Mouse (Mus musculus): ENCODE data around the gene Cys1. TPM values are rescaled to one million over a fixed set of nuclear protein-coding genes. Genes with fewer than 3 reads are reported as not detected.
A peak's percentile ranks its signal among the peaks of the same experiment; 100 is the strongest.
"Not testable (repeated sequence)": the region's sequence is repeated elsewhere in the genome, so short reads cannot be mapped to it uniquely, and the experiment has no call there.

Cys1 gene
- polyA plus RNA-seq, 1 experiment from 2014 or later: 0.66 TPM

- peaks cover 7% of the 10 kb centered on the region for H3K4me1 ChIP-seq (ENCODE audit: control insufficient read depth, insufficient read depth, low read length)
- H3K9ac ChIP-seq (ENCODE audit: low read depth, low read length): no peak overlapping the region
- H3K27me3 ChIP-seq (ENCODE audit: control insufficient read depth, insufficient read depth, low read length): no peaks in the 10 kb centered on the region
- H3K4me2 ChIP-seq: peak overlapping the region; percentile 24; the same call in 1 of the 2 replicates
- H3K27ac ChIP-seq (ENCODE audit: low read depth, low read length): peak overlapping the region; percentile 15; the same call in 1 of the 2 replicates
- WGBS (ENCODE audit: insufficient replicate concordance): 61% methylated on average over 6 of the region's 6 CpGs
- no peaks in the 10 kb centered on the region for H3K36me3 ChIP-seq (ENCODE audit: control insufficient read depth, insufficient read depth, low read length)
- no peak overlapping the region for H3K4me3 ChIP-seq (ENCODE audit: low read depth, low read length)
- ATAC-seq (replicated peaks; ENCODE audit: insufficient number of reproducible peaks, low FRiP score, low TSS enrichment): no peak
- H3K9me3 ChIP-seq (replicated peaks; ENCODE audit: control insufficient read depth, low read length): no peaks in the 10 kb centered on the region
These were observed 35.7 kb downstream of the Cys1 start for GRCm38 (mm10) chr12:24645901-24646300.

GRCm38 (mm10) chr12:24644125-24644571, 37.5 kb downstream of the Cys1 start:
- peak overlapping the region; percentile 60; the same call in 1 of the 2 replicates for H3K27ac ChIP-seq (ENCODE audit: low read depth, low read length)
- no peaks in the 10 kb centered on the region for H3K36me3 ChIP-seq (ENCODE audit: control insufficient read depth, insufficient read depth, low read length)
- H3K9ac ChIP-seq (ENCODE audit: low read depth, low read length): no peak overlapping the region
- H3K4me3 ChIP-seq (ENCODE audit: low read depth, low read length): no peak overlapping the region
- H3K27me3 ChIP-seq (ENCODE audit: control insufficient read depth, insufficient read depth, low read length): no peaks in the 10 kb centered on the region
- WGBS (ENCODE audit: insufficient replicate concordance): 33% methylated on average over 1 of the region's 1 CpGs
- peak; percentile 83 for ATAC-seq (replicated peaks; ENCODE audit: insufficient number of reproducible peaks, low FRiP score, low TSS enrichment)
- no peaks in the 10 kb centered on the region for H3K9me3 ChIP-seq (replicated peaks; ENCODE audit: control insufficient read depth, low read length)
- no peaks in the 10 kb centered on the region for H3K4me1 ChIP-seq (ENCODE audit: control insufficient read depth, insufficient read depth, low read length)
- H3K4me2 ChIP-seq: no peak overlapping the region

GRCm38 (mm10) chr12:24642370-24642802, 39.2 kb downstream of the Cys1 start:
- Histone ChIP-seq H3K9ac (ENCODE audit: low read depth, low read length) (no peak overlapping the region), H3K36me3 (ENCODE audit: control insufficient read depth, insufficient read depth, low read length) (no peaks in the 10 kb centered on the region), H3K27ac (ENCODE audit: low read depth, low read length) (no peak overlapping the region), H3K4me3 (ENCODE audit: low read depth, low read length) (no peak overlapping the region), H3K4me1 (ENCODE audit: control insufficient read depth, insufficient read depth, low read length) (no peaks in the 10 kb centered on the region), H3K9me3 (replicated peaks; ENCODE audit: control insufficient read depth, low read length) (no peaks in the 10 kb centered on the region), H3K4me2 (no peak overlapping the region), H3K27me3 (ENCODE audit: control insufficient read depth, insufficient read depth, low read length) (no peaks in the 10 kb centered on the region)
- 74% methylated on average over 4 of the region's 4 CpGs for WGBS (ENCODE audit: insufficient replicate concordance)
- no peak for ATAC-seq (replicated peaks; ENCODE audit: insufficient number of reproducible peaks, low FRiP score, low TSS enrichment)

DNA sequence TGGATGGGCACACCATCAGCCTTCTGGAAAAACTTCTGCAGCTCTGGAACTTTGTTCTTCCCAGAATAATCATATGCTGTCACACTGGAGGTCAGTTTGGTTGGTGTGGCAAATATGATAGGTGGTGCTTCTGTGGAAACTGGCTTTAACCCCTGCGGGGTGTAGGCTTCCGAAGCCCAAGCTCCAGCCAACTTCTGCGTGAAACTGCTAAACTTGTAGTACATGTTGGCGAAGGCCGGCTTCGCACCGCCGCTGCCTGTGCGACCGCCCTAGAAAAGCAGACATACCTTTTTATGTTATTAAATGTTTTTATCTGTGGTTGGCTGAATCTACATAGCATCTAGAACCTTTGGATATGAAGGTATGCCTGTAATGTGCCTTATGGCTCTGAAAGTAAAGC, 42.8 kb downstream of the Cys1 start:
- H3K4me1 ChIP-seq (ENCODE audit: control insufficient read depth, insufficient read depth, low read length); H3K9ac ChIP-seq (ENCODE audit: low read depth, low read length); H3K4me2 ChIP-seq; H3K27ac ChIP-seq (ENCODE audit: low read depth, low read length); H3K27me3 ChIP-seq (ENCODE audit: control insufficient read depth, insufficient read depth, low read length); H3K36me3 ChIP-seq (ENCODE audit: control insufficient read depth, insufficient read depth, low read length); H3K4me3 ChIP-seq (ENCODE audit: low read depth, low read length); ATAC-seq (replicated peaks; ENCODE audit: insufficient number of reproducible peaks, low FRiP score, low TSS enrichment); H3K9me3 ChIP-seq (replicated peaks; ENCODE audit: control insufficient read depth, low read length): not testable (repeated sequence)
- 93% methylated on average over 10 of the region's 10 CpGs for WGBS (ENCODE audit: insufficient replicate concordance)

GRCm38 (mm10) chr12:24634648-24635047, 47.0 kb downstream of the Cys1 start:
- WGBS (ENCODE audit: insufficient replicate concordance): 85% methylated on average over 3 of the region's 3 CpGs
- Histone ChIP-seq H3K9me3 (replicated peaks; ENCODE audit: control insufficient read depth, low read length) (no peaks in the 10 kb centered on the region), H3K4me3 (ENCODE audit: low read depth, low read length) (no peak overlapping the region), H3K27ac (ENCODE audit: low read depth, low read length) (no peak overlapping the region), H3K9ac (ENCODE audit: low read depth, low read length) (no peak overlapping the region), H3K27me3 (ENCODE audit: control insufficient read depth, insufficient read depth, low read length) (no peaks in the 10 kb centered on the region), H3K36me3 (ENCODE audit: control insufficient read depth, insufficient read depth, low read length) (no peaks in the 10 kb centered on the region), H3K4me2 (no peak overlapping the region), H3K4me1 (ENCODE audit: control insufficient read depth, insufficient read depth, low read length) (peaks cover 13% of the 10 kb centered on the region)
- no peak for ATAC-seq (replicated peaks; ENCODE audit: insufficient number of reproducible peaks, low FRiP score, low TSS enrichment)

DNA sequence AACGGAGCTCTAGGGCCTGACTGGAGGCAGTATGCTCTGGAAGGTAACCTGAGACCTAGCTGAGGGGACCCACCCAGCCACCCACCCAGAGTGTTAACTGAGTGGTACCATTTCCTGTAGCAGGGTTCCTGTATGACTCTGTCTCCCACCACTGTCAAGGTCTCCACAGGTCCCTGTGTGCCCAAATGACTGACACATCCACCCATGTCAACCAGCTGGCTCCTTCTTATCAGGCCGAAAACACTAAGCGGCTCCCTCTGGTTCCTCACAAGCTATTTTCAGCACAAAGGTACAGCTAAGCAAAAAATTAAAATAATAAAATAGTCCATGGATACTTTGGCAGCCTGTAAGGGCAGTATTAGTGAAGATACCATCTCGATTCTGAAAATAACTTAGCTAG, 47.4 kb downstream of the Cys1 start:
- Histone ChIP-seq H3K9me3 (replicated peaks; ENCODE audit: control insufficient read depth, low read length) (no peaks in the 10 kb centered on the region), H3K27ac (ENCODE audit: low read depth, low read length) (no peak overlapping the region), H3K4me2 (no peak overlapping the region), H3K27me3 (ENCODE audit: control insufficient read depth, insufficient read depth, low read length) (no peaks in the 10 kb centered on the region), H3K4me3 (ENCODE audit: low read depth, low read length) (no peak overlapping the region), H3K4me1 (ENCODE audit: control insufficient read depth, insufficient read depth, low read length) (peaks cover 13% of the 10 kb centered on the region), H3K9ac (ENCODE audit: low read depth, low read length) (no peak overlapping the region), H3K36me3 (ENCODE audit: control insufficient read depth, insufficient read depth, low read length) (no peaks in the 10 kb centered on the region)
- ATAC-seq (replicated peaks; ENCODE audit: insufficient number of reproducible peaks, low FRiP score, low TSS enrichment): no peak
- 53% methylated on average over 4 of the region's 4 CpGs for whole genome bisulfite sequencing (ENCODE audit: insufficient replicate concordance)

DNA sequence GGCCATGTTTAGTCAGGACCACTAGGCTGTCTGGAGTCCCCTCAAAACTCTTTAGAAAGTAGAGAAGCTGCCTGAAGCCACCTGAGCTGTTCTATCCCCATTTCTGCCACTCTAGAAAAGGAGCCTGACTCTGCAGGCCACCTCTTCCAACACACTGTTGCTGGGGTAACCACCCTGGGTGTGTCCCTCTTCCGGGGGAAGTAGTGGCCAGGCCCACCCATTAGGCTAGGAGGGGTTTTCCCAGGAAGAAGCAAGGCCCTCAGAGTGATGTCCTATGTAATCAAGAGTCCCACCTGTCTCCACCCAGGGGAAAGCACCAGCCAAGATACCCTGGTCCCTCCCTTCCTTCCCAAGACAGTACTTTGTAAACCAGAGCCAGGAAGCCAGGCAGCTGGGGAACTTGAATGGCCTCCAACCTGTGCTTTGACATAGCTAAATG, 47.8 kb downstream of the Cys1 start:
- 80% methylated on average over 1 of the region's 1 CpGs for WGBS (ENCODE audit: insufficient replicate concordance)
- no peak overlapping the region for H3K9ac ChIP-seq (ENCODE audit: low read depth, low read length)

DNA sequence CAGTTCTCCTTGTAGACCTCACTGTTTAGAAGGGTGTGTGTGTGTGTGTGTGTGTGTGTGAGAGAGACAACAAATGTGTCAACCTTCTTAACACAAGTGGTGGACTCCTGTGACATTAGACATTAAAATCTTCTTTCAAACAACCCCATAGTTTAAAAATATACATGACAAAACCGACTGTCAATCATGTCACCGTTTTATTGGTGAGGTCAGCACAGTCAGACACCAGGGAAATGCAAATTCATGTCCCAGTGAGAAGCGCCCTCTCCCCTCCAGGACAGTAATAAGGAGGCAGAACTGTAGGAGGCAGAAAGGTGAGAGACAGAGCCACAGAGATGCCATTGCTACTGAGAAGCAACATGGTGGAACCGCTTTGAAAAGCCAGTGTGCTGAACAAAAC, 49.2 kb downstream of the Cys1 start:
- no peak overlapping the region for H3K4me2 ChIP-seq
- no peak overlapping the region for H3K9ac ChIP-seq (ENCODE audit: low read depth, low read length)
- 63% methylated on average over 4 of the region's 4 CpGs for WGBS (ENCODE audit: insufficient replicate concordance)
- H3K27me3 ChIP-seq (ENCODE audit: control insufficient read depth, insufficient read depth, low read length): no peaks in the 10 kb centered on the region
- H3K4me3 ChIP-seq (ENCODE audit: low read depth, low read length): no peak overlapping the region
- H3K27ac ChIP-seq (ENCODE audit: low read depth, low read length): no peak overlapping the region
- peaks cover 13% of the 10 kb centered on the region for H3K4me1 ChIP-seq (ENCODE audit: control insufficient read depth, insufficient read depth, low read length)
- H3K9me3 ChIP-seq (replicated peaks; ENCODE audit: control insufficient read depth, low read length): no peaks in the 10 kb centered on the region
- no peaks in the 10 kb centered on the region for H3K36me3 ChIP-seq (ENCODE audit: control insufficient read depth, insufficient read depth, low read length)
- no peak for ATAC-seq (replicated peaks; ENCODE audit: insufficient number of reproducible peaks, low FRiP score, low TSS enrichment)

More for the DNA sequence above, 47.8 kb downstream of the Cys1 start:
- Histone ChIP-seq H3K9me3 (replicated peaks; ENCODE audit: control insufficient read depth, low read length) (no peaks in the 10 kb centered on the region), H3K36me3 (ENCODE audit: control insufficient read depth, insufficient read depth, low read length) (no peaks in the 10 kb centered on the region), H3K4me1 (ENCODE audit: control insufficient read depth, insufficient read depth, low read length) (peaks cover 13% of the 10 kb centered on the region), H3K27me3 (ENCODE audit: control insufficient read depth, insufficient read depth, low read length) (no peaks in the 10 kb centered on the region), H3K4me2 (no peak overlapping the region), H3K4me3 (ENCODE audit: low read depth, low read length) (no peak overlapping the region), H3K27ac (ENCODE audit: low read depth, low read length) (no peak overlapping the region)
- no peak for ATAC-seq (replicated peaks; ENCODE audit: insufficient number of reproducible peaks, low FRiP score, low TSS enrichment)

DNA sequence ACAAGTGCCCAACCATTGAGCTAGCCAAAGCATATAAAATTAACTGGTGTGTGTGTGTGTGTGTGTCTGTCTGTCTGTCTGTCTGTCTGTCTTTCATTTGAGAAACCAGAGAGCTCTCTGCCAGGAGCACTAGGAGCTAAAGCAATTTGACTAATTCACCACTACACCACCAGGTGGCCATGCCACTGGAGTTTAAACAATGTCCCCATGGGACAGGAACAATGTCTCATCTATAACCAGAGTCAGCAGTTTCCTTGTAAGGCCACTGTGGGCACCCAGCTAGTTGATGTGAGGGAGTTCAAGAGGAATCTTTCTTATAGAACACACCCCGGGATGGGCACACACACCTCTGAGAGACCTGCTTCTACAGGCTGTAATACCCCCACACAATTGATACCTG, 51.4 kb downstream of the Cys1 start:
- ATAC-seq (replicated peaks; ENCODE audit: insufficient number of reproducible peaks, low FRiP score, low TSS enrichment): no peak
- no peak overlapping the region for H3K4me3 ChIP-seq (ENCODE audit: low read depth, low read length)
- no peak overlapping the region for H3K4me2 ChIP-seq
- H3K9me3 ChIP-seq (replicated peaks; ENCODE audit: control insufficient read depth, low read length): no peaks in the 10 kb centered on the region
- WGBS (ENCODE audit: insufficient replicate concordance): 86% methylated on average over 1 of the region's 1 CpGs
- no peak overlapping the region for H3K27ac ChIP-seq (ENCODE audit: low read depth, low read length)
- no peaks in the 10 kb centered on the region for H3K27me3 ChIP-seq (ENCODE audit: control insufficient read depth, insufficient read depth, low read length)
- peaks cover 13% of the 10 kb centered on the region for H3K4me1 ChIP-seq (ENCODE audit: control insufficient read depth, insufficient read depth, low read length)
- H3K36me3 ChIP-seq (ENCODE audit: control insufficient read depth, insufficient read depth, low read length): no peaks in the 10 kb centered on the region
- H3K9ac ChIP-seq (ENCODE audit: low read depth, low read length): no peak overlapping the region

All from heart, embryonic 11.5 days (tissue).